Mouse (Mus musculus) spleen, adult 18-20 months (tissue): ENCODE data around the gene Zfp362.

Experiments used
- DNase-seq, 2 experiments: peaks; one replicate each; pipeline ENCODE4 v3.0.0; 2022; ENCODE audit warnings: mixed read lengths in 2 of 2

Gene Zfp362

DNA sequence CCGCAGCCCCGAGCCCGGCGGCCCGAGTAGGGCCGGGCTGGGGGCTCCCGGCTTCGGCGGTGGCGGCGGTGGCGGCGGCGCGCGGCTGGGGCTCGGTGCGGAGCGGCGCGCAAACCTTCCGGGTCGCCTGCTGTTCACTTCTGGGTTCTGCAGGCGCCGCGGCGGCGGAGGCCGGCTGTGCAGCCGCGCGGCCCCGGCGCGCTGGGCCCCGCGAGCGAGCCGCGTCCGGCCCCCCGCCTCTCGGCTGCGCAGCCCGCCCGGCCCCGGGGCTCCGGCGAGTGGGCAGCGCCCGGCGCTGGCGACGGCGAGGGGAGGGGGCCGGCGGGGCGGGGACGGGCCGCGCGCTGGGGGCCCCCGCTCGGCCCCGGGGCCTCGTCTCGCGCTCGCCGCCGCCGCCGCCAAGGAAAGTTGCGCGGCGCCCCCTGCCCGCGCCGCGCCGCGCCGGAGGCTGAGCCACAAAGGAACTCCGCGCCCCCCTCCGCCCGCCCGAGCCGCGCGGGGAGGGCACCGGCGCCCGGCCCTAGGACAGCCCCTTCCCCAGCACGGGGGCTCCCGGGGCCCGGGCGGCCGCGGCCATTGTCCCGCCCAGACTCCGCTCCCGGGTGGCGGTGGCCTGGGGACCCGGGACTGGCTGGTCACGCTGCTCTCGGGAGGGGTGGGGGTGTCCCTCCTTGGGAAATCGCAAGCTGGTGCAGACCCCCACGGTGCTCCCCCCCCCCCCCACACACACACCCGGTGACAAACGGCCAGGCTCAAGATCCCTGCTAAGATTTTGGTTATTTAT is at the start of gene Zfp362:
Zfp362 (minus strand) TSS at position 3 of the 784 bp plus-strand sequence.
- peak; percentile 42 to 65 for DNase-seq

DNA sequence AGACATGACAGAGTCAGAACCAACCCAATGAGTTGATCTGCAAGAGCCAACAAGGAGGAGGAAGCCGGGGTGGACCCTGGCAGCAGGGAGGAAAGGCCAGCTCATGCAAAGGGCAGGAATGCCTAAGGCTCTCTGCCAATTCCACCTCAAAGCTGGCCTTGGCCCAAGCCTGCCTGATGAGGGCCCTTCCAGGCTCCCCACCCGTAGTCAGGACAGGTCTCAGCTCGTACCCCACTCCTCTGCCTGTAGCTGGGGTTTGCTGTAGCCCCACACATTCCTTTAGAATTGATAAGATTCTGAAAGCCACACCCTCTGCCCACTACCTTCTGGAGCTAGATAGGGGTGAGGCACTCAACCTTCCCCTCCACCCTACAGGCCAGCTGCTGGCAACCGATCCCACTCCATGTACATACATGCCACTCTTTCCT is 49.8 kb upstream of the Zfp362 start:
- DNase-seq, result no peak

DNA sequence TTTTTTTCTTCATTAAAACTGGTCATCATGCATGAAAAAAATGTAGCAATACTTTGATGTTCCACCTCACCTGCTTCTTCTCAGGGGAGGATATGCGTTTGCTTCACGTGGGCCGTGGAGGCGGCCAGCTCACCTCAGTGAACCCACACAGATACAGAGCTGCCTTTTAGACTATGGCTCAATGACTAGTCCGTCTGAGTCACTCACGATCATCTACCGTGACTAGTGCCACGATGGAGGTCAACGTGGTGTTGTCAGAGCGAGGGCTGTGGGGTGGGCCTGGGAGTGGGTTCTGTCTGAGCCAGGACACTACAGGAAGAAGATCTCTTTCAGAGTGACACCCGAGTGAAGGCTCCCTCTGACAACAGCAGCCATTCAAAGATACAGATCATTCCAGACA is 47.3 kb upstream of the Zfp362 start:
- DNase-seq, result no peak

DNA sequence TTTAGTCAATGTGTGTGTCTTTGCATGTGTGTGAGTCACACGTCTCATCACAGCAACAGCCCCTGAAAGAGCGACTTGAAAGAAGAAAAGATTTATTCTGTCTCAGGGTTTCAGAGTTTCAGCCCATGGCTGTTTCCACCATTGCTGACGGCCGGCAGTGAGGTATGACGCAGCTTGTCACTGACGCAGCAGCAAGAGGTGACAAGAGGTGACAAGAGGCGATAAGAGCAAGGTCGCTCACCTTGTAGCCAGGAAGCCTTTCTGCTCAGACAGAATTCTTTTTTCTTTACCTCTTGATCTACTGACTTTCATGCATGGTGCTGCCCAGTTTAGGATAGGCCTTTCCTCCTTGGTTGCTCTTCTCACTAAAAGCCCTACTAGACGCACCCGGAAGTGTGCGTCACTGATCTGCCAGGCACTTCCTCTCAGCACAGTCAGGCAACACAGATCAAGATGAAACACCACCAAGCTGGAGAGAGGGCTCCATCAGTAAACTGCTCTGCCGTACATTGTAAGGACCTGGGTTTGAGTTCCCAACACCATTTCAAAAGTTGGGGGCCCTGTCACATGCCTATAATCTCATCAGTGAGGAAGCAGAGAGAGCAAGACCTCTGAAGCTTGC is 46.5 kb upstream of the Zfp362 start:
- no peak for DNase-seq

DNA sequence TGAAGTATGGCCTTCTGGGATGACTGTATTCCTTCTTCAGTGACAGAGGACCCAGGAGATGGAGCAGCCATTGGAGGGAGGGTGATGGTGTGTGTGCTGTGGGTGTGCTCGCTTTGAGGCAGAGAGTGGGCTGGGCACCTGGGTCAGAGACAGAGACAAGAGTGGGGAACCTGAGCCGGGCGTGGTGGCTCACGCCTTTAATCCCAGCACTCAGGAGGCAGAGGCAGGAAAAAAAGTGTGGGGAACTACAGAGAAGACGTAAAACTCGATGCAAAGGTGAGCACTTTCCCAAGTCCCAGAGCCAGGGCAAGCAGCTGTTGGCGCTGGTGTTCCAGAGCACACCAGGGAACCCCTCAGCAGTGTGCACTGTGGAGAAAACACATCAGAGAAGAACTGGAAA is 43.8 kb upstream of the Zfp362 start:
- no peak for DNase-seq

DNA sequence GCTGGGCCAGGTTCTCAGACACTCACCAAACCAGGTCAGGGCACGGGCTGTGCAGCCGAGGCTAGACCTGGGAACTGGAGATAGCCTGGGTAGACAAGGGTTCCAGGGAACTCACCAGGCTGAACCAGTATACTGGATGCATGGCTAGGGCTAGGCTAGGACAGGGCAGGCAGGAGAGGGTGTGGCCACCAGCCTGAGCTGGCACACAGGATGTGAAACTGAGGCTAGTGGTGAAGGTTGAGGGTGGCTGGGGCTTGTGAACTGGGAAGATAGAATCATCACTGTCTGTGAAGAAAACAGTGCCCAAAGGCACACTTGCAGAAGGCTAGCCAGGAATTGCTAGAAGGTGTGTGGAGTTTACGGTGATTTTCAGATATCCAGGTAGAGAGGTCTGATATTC is 43.1 kb upstream of the Zfp362 start:
- no peak for DNase-seq

DNA sequence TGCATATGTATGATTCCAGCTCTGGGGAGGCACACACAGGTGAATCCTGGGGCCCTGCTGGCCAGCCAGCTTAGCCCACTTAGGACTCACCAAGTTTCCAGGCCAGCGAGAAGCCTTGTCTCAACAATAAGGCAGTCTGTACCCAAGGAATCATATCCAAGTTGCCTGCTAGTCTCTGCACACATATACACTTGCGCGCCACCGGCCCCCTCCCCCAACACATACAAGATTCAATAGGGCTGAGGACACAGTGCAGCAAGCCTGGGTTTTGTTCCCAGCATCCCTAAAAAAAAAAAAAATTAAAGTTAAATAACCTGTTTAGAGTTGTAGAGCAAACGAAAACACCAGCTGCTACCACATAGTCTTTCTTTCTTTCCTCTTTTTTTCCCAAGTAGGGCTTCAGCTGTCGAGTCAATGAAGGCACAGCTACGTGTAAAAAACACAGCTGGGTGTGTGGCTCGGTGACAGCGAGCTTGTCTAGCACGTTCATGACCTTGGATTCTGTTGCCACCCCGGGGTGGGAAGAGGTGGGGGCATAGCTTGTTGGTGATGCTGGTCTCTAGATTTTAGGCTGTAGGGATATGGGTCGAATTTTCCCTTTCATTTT is 39.6 kb upstream of the Zfp362 start:
- no peak for DNase-seq

DNA sequence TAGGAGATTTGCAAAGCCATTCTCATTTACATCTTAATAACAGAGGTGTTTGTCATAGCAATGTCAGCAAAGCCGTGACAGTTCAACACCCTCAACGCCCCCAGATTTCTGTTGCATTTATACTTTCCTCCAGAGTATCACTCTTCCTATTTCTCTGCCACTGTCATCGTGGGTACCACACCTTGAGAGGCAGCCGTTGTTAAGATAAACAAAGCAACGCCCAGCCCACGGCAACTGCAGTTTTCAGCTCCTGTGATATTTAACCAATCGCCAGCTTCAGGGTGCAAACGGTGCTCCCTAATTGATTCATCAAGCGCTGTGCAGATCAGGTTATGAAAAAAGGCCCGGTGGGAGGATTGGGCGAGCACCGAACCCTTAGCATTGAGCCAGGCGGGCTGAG is 38.7 kb upstream of the Zfp362 start:
- DNase-seq, result no peak

DNA sequence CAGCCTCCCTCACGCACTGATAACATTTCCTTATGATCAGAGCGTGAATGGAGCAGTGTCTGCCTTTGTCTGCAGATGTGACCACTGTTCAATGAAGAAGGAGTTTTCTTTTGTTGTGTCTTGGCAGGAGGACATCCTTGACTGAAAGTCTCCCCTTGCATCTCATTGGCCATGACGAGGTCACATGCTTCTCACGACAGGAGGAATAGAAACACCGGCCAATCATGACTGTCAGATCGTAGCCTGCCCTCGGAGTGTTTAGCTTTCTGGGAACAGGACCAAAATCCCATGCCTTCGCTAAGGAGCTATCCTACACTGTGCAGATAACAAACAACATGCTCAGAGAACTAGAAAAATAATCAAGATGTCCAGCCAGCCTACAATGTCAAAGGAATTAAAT is 35.4 kb upstream of the Zfp362 start:
- DNase-seq, result no peak

DNA sequence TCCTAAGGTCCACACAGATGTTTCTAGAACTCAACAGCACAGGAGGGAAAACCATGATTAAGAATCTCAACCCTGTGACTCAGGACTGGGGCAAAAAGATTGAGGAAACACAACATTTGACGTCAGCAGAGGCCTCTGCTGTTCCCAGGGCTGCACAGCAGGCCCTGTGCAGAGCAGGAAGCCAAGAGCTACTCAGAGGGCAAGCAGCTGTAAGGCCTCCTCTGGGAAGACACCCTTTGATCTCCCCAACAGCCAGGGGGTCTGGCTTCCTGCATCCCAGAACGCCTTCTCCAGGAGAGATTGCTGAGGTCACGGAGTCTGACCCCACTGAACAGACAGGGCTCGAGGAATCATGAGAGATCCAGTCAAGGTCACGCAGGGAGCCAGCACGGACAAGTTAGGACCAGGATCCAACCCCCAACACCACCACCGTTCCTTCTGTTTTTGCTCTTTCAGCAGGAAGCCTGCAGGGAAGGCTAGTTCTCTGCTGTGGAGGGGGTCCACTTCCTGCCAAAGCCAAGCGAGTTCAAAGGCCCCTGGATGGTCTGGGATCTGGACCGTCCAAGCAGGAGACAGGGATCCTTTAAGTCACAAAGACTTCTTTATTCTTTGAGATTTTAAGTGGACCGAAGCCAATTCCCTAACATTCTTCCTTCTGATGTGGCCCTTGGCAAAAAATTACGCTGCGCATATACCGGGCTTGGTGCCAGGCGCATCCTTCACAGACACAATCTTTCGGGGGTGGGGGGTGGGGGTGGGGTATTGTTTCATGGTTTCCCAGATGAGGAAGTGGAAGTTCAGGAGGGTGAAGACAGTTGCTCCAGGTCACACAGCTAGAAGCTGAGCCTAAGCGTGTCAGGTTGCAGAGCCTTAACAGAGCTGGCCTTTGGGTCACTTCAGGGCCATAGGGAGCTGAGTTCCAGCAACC is 34.2 kb upstream of the Zfp362 start:
- no peak for DNase-seq

DNA sequence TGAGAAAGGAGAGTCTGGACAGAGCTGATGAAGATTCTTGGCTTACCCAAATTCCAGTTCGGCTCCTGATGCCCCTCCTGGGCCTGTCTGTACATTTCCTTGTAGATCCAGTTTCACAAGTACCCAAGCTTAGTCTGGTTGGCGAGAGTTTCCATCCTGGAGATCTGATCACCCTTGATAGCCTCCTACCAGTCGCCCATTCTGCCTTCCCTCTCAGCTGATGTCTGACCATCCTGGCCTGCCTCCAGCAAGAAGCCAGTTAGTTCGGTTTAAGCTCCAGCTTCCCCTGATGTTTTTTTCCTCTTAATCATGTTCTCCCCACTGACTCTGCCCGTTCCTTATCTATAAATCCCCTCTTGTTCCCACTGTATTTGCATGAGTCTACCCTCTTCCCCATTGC is 32.4 kb upstream of the Zfp362 start:
- DNase-seq, result no peak

DNA sequence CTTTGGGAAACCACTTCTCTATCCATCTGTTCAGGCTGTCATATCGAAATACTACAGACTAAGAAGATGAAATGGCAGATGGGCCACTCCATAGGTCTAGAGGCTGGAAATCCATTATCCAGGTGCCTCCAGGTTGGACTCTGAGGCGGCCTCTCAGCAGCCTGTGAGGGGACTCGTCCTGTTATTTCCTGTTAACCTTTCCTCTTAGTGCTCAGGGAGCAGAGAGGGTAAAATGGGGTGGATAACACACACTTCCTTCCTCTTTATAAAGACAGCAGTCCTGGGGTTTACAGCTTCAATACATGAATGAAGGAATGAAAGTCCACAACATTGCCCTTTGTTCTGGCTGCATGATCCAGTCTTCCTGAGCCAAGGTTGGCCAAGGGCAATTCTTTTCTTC is 18.3 kb upstream of the Zfp362 start:
- DNase-seq, result no peak

DNA sequence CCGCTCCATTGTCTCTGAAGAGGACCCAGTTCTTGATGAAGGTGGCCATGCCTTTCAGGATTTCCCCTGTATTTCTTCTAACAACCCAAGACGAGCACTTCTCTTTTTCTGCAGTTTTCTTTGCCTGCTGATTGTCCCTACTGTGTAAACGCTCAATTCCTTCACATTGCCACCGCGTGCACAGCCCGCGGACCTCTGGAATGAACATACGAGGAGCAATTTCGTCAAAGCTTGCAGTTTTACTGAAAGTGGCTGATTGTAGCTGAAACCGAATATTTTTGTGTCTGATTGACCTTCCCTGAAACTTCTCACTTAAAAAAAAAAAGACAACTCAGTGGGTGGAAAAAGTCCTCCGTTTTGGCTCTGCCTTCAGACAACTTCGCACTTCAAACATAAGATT is 14.7 kb upstream of the Zfp362 start:
- DNase-seq, result no peak

DNA sequence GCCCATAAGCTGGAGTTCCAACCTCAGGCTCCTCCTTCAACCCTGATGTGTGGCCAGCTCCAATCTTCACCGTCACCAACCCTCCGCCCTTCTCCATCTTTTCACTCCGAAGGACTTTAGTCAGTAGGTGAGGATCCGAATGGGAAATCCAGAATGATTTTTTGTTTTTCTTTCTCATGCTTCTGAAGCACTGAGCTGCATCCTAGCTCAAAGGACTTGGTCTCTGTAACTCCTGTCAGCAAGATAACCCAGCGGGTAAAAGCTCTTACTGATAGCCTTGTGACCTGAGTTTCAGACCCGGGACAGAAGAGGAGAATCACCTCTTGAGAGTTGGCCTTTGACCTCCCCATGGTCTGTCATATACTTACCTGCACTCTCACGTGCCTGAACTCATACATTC is 11.2 kb upstream of the Zfp362 start:
- no peak for DNase-seq

DNA sequence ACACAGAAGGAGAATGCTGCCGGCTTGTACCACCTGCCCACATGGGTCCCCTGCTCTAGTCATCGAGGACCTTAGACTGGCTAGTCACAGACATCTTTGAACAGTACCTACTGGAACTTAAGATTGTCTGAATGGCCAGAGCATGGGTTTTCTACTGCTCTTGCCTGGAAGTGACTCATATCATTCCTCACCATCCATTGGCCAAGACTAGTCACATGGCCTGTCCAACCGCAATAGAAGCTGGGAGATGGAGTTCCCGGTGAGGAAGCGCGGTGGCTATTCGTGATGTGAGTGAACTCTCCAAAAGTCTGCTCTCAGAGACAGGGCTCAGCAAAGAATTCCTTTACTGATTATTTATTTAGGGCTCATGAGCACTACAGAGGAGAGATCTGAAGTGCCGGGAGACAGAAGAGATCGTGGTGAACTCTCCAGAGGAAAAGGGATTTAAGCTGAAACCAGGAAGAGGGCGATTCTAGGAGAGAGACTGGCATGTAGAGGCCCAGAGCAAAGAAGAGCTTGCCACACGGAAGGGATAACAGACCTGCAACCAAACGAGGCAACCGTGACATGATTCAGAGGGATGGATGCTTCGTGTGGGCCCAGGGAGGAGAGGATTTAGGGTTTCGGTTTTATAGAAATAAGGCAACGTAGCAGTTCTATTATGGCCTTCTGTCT is 5.7 kb upstream of the Zfp362 start:
- DNase-seq, result peak; percentile 43 to 58

DNA sequence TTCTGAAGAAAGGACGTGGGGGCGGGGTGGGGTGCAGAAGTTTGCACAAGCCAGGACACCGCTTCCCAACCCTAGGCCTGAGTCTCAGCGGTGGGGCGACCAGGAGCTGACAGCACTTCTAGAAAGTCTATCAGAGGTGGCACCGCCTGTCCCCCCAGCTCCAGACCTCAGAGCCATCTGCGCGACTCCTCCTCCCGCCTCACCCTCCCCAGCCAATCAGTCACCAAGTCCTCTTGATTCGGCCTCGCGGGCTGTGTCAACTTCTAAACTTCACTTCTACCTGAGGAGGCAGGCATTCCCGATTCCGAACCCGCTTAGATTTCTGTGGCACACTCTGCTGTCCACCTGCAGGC is 958 bp upstream of the Zfp362 start:
- DNase-seq, result peak; percentile 53 to 55

DNA sequence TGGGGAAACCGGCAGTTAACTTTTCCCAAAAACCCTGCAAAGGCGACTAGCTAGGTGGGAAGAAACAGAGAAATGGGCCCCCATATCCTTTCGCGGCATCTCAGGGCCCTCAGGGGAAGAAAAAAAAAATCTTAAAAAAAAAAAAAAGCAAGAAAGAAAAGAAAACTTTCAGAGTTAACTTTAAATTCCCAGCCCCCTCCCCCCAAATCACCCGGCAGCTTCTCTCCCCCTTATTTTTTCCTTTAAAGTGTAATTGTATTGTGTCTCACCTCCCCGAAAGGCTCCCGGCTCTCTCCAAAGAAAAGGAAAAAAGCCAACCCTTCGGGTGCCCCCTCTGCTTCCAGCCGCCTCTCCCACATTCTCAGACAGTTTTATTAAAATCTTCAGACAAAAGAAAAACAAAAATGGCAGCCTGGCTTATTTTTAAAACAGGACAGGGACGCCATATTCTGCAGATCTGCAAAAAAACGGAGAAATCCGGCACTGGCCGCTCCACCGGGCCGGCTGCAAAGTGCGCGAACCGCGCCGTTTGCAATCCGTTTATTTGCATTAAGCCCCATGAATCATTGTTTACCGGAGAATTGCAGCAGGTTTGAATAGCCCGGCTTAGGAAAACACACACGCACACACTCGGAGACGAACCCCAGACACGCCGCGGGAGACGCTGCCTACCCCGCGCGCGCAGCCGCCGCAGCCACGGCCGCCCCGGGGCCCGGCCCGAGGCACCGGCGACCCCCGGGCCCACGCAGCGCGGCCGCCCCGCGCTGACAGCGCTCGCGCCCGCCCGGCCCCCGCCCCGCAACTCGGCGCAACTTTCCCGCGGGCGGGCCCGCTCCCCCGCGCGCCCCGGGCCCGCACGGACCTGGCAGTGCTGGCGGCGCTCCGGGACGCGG is 449 bp downstream of the Zfp362 start:
- peak in 1 of 2 experiments; percentile 41 for DNase-seq

DNA sequence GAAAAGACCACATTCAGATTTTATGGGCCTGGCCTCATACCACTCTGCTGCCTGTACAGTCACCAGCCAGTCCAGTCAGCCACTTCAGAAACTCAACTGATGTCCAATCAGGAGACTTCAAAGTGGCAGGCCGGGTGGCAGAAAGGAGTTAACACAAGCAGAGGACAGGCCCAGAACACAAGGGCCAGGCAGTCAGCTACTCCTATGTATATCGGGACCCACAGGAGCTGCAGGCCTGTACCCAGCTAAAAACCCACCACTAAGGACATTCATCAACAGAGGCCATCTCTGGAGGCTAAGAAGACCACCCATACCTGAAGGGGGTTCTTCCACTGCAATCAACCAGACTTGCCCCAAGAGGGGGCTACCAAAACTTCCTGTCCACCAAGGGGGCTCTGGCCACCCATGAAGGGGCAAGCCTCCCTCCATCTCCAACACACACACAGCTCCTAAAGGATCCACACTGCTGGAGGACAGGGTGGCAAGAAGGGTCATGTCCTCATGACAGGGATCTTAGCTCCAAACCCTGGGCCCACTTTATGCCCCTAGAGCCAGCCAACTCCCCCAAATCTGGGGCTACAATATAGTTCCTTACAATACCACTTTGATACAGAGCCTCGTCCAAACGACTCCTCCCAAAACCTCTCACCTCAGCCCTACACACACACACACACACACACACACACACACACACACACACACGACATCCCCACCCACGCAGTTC is 1.3 kb downstream of the Zfp362 start:
- DNase-seq, result no peak

DNA sequence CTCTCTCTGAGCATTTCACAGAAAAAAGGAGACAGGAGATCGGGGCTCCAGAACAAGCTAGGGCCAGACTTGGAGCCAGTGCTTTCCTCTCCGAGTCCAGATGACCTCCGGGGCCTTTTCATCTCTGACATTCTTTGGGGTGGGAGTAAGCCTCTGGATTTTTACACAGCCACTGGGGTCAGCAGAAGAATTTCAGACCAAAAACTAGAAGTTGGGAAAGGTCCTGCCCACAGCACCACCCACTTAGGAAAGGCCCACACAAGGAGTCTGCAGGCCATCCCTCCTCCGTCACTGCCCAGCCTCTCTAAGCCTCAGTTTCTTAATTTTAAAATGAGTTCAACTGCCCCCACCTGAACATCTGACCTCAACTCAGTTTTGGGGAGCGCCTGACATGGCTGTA is 2.3 kb downstream of the Zfp362 start:
- no peak for DNase-seq

DNA sequence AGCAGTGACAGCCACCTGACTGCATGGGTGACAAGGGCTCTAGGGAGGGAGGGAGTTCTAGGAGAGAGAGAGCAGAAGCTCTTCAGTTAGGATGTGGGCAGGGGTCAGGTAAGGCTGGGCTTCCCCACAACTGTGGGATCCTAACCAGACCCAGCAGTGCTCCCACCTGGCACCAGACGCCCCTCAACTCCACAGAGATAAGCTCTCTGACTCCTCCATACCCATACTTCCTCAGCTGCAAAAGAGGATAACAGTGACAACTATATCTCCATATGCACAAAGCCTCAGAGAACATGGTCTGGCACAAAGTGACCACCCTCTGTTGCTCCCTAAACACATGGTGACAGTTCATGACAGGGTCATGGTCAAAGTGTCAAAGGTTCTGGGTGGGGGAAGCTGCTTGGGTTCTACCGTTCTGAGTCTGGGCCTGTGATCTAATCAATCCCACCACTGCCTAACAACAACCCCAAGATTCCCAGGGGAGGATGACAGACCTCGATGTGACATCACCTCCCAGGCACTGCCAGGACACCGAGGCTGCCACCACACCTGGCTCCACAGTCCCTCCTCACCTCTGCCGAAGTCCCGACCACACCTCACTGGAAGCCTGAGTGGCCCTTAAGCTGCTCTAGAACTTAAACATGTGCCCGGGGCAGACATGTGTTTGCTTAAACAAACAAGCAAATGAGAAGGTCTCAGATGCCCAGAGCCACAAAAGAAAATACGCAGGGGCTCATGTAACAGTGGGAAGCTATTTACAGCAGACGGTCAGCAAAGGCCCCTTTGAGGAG is 4.0 kb downstream of the Zfp362 start:
- no peak for DNase-seq
